Mouse (Mus musculus): ENCODE results near the gene Pkig.

- no peak for TF ChIP-seq POLR2A (IDR thresholded peaks at IDR 0.05; ENCODE audit: borderline replicate concordance, control insufficient read depth, low read depth, low read length)
- no peak for TF ChIP-seq CTCF (IDR thresholded peaks at IDR 0.05; ENCODE audit: control insufficient read depth, insufficient read depth, low read length)
Observed at GRCm38 (mm10) chr2:163663930-163664329, 5.7 kb downstream of the Pkig start.
